Mouse (Mus musculus): ENCODE data around the gene Padi2.

Padi2 gene

GRCm38 (mm10) chr4:140925648-140926047, 19.5 kb downstream of the Padi2 start:
- peak in 1 of 2 experiments; percentile 28 for DNase-seq

DNA sequence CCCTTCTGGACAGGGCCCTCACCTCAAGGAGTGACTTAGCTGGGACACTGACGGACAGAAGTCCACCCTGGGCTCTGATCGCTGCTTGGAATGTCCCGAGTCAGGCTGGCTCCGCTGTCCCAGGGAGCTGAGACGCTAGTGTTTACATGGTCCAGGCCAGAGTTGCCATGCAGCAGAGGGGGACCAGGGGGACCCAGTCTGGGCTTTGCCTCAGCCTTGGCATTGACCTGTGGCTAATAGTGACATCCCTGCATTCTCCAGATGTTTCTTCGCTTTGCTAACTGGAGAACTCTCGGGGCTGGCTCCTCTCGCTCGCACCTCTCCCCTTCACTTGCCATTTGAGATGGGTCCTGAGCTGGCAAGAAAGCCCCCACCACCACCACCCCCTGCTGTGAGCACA, 22.2 kb downstream of the Padi2 start:
- DNase-seq = no peak

DNA sequence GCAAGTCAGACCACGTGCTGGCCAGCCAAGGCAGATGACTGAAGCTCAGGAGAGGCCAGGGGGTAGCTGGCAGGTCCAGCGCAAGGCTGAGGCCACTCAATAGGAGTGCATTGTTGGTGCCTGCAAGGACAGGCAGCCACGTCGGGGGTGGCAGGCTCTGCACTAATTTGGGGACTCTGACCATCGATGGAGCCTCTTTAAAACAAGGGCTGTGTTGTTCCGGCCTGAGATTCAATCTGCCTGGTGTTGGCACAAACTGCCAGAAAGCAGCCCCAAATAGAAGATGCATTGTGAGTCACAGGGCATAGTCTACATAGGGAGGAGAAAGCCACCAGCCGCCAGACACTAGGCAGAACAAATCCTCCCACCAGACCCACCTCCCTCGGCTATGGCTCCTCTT, 23.6 kb downstream of the Padi2 start:
- no peak for DNase-seq

- no peak for DNase-seq
These were observed 24.8 kb downstream of the Padi2 start for GRCm38 (mm10) chr4:140930900-140931470.

- DNase-seq = no peak
These were observed 29.5 kb downstream of the Padi2 start for GRCm38 (mm10) chr4:140935643-140936042.

GRCm38 (mm10) chr4:140944356-140944755, 38.2 kb downstream of the Padi2 start:
- DNase-seq = no peak

DNA sequence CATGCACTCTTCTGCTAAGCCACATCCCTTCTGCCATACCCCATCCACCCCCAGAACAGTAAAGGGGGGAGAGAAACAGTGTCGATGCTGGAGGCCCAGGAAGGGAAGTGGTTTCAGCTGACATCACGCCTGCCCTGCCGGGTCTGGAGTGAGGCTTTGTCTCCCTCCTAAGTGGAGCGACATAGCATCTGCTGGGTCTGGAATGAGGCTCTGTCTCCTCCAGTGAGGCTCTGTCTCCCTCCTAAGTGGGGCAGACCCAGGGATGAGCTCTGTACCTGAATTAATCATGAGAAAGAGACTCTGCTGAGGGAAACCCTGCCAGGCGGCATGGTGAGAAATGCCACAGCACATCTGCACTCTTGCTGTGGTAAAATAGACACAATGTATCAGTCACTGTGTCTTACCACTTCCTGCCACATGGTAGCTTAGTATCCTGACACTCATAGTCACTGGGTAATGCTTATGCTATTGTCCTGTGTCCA, 38.9 kb downstream of the Padi2 start:
- peak in 1 of 2 experiments; percentile 45 for DNase-seq

- DNase-seq = no peak
These were observed 39.4 kb downstream of the Padi2 start for GRCm38 (mm10) chr4:140945571-140945970.

DNA sequence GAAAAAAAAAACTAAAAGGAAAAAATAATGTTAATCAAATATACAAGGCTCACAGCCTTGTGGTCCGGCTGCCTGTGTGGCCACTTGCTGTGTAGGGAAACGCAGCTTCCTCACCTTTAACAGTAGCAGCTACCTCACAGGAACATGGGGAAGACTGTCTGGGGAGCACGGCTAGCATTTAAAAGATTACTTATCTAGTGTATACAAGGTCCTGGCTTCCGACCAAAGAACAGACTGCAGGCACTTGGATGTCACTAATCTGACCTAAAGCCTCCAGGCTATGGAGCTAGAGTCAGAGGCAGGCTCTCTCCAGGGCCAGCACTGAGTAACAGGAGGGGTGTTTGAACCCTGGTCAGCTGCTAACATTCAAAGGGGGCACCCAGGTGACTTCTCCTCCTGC, 39.9 kb downstream of the Padi2 start:
- DNase-seq = no peak

DNA sequence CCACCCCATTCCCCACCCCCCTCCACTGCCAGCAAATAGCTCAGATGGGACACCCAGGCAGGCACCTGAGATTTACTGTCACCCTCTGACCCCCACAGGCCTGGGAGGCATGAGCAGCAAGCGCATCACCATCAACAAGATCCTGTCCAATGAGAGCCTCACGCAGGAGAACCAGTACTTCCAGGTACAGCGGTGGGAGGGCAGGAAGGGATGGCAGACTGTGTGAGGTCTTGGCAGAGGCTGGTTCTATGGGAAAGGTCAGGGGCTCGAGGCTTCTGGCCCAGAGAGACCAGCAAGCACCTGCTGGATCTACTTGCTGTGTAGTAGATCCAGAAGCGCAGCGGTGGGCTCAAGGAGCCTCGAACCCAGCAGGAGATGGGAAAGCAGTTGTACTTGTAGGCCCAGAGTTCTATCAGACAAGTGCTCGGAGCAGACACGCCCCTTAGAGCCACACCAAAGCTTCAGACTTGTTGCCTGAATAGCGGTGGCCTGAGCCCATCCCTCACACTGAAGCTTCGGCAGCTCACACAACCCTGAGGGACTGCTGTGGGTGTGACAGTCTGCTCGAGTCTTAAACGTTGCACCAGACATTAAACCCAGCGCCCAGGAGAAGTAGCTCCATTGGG, 40.5 kb downstream of the Padi2 start:
- DNase-seq = no peak

GRCm38 (mm10) chr4:140947487-140948440, 41.6 kb downstream of the Padi2 start:
- DNase-seq = no peak

- DNase-seq = no peak
These were observed 42.3 kb downstream of the Padi2 start for GRCm38 (mm10) chr4:140948481-140948880.

DNA sequence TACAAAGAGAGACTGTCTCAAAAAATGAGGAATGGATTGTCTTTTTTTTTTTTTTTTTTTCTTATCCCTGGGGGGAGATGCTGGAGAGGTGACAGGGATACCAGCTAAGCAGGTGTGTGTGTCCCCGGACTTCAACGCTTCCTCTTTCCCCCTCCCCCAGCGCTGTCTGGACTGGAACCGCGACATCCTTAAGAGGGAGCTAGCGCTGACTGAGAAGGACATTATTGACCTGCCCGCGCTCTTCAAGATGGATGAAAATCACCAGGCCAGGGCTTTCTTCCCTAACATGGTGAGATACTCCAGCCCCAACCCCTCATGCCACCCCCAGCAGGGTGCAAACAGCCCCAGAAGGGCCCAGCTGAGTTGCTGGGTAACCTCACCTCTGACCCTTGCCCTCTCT, 42.9 kb downstream of the Padi2 start:
- no peak for DNase-seq

DNA sequence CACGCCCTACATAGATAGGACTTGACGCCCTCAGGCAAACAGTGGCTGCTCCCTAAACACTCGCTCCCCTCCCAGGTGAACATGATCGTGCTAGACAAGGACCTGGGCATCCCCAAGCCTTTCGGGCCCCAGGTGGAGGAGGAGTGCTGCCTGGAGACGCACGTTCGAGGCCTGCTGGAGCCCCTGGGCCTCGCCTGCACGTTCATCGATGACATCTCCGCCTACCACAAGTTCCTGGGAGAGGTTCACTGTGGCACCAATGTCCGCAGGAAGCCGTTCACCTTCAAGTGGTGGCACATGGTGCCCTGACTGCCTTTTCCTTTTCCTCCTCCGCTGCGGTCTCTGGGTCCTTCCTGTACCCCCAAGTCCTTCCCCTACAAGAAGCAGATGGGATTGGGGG, 43.5 kb downstream of the Padi2 start:
- DNase-seq = no peak

GRCm38 (mm10) chr4:140950574-140950973, 44.4 kb downstream of the Padi2 start:
- no peak for DNase-seq

DNA sequence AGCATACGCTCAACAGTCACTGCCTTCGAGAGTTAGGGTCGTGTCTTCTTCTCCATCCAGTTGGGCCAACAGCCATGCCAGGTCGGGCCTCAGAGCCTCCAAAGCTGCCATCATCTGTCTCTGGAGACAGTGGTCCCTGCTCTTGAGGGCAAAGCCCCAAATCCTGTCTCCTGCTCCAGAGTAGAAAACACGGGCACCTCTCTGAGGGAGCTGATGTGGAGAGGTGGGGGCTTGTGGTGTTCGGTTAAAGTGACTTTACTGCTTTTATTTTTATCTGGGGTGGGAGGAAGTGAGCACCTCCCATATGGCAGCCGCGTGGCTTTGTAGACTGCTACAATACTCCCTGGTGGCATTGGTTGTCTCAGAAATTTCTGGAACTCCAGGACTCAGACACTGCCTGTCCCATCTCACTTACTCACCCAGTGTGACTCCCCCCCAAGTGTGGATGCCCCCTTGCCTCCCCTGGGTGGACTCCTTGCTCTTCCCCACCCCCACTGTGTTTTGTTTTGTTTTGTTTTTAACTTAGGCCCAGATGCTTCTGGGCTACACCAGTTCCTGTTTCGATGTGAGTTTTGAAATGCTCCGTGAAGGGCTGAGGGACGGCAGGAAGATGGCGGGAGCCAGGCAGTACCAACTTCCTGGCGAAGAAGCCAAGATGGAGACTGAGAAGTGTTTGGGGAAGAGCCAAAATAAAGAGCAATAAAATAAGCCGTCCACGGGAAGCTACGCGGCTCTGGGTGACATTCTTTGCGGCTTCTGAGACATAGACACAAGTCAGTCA, 45.9 kb downstream of the Padi2 start:
- no peak for DNase-seq

DNA sequence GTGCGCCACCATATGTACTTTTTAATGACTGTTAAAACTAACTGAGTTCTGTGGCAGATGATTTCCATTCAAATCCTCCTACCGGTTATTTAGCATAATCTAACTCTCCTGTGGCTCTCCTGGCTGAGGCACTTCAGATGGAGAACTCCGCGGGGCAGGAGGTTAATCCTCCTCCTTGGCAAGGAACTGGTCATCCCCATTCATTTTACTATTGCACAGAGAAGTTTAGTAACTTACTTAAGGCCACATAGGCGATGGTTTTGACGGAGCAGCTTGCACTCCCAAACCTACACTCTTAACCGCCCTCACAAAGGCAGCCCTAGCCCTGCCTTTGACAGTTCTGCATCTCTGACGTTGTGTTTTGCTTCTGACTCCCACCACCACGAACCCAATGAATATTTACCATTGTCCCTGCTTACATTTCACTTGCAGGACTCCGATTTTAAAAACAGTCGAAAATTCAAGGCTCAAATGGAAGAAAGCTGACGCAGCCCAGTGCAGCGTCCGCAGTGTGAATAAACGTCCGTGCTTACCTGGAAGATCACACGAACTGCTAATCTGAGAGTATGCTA, 51.1 kb downstream of the Padi2 start:
- DNase-seq = no peak

DNA sequence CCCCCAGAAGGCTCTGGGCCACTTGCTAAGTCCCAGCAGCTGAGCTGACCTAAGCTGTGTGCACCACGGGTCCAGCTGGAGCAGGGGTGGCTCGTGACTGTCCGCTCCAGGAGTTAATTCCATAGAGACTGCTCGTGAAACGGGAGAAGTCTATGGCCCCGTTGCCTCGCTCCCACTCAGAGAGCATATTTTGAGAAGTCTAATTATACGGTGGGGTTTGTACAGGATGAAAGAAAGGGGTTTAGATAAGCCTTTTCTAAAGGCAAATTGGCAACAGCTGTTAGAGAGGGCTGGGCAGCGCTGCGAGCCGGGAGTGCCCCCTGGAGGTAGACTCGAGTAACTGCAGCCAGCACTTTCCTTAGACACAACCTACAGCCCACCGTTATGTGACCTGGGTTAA, 51.6 kb downstream of the Padi2 start:
- peak; percentile 61 to 85 for DNase-seq

DNA sequence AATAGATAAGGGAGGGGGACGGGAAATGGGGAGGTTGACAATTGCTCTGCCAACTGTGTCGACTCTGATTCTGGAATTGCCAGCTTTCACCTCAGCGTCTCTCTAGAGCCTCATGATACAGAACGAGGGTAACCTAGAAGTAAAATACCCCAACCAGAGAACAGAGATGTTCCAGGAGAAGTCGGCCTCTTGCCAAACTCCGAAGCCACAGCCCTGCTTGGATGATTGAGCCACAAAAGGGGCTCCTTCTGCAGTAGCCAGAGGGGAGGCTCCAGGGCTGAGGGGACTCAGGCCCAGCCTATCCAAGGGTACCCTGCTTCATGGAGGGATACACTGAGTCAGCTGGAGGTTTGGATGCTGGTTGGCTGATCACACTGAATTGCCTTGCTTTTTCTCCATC, 52.2 kb downstream of the Padi2 start:
- DNase-seq = no peak

GRCm38 (mm10) chr4:140959128-140959679, 53.1 kb downstream of the Padi2 start:
- no peak for DNase-seq

DNA sequence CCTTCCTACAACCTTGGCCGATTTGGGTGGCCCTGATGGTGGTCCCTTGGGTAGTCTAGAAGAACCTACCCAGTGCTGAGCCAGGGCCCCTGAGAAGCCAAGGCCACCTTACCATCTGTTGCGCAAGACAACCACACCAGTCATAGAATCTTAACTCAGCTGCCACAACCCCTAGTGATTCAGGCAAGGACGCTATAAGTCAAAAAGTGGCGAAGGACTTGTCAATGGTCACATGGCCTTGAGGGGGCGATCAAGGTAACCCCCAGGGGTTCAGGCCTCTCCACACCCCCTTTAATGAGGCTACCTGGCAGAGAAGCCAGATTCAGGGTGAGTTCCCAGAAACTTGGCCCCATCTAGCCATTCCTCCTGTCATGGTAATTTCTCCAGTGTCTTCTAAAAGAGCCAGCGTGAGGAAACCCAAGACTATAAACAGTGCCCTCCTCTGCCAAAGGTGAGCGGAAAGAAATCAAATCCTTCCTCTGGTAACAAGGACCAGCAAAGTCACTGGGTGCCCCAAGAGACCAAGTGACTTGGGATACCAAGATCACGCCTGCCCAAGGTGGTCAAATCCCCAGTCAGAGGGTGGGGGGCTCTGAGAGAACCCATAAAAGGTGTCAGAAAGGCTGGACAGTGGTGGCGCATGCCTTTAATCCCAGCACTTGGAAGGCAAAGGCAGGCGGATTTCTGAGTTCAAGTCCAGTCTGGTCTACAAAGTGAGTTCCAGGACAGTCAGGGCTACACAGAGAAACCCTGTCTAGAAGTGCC, 53.8 kb downstream of the Padi2 start:
- peak in 1 of 2 experiments; percentile 5 for DNase-seq

Data from lung, postnatal 4 days (tissue).